Mouse (Mus musculus) C2C12 (cell line): Measurements from ENCODE around the gene Trem2.

ENCODE experiments used
- CTCF ChIP-seq: IDR thresholded peaks from one replicate; pipeline ENCODE4 v1.5.1; 2011; ENCODE audit not compliant: control insufficient read depth, insufficient read depth, insufficient read length
- MYOD1 ChIP-seq: IDR thresholded peaks from one replicate; pipeline ENCODE4 v1.6.1; 2011; ENCODE audit warnings: low read depth; ENCODE audit not compliant: control insufficient read depth, insufficient read length
- MYOG ChIP-seq: IDR thresholded peaks from one replicate; pipeline ENCODE4 v1.6.1; 2011; ENCODE audit not compliant: control insufficient read depth, insufficient read length; ENCODE audit errors: extremely low read depth
- USF1 ChIP-seq: IDR thresholded peaks from one replicate; pipeline ENCODE4 v1.6.1; 2011; ENCODE audit warnings: low read depth, mild to moderate bottlenecking, control low read depth, moderate library complexity

DNA sequence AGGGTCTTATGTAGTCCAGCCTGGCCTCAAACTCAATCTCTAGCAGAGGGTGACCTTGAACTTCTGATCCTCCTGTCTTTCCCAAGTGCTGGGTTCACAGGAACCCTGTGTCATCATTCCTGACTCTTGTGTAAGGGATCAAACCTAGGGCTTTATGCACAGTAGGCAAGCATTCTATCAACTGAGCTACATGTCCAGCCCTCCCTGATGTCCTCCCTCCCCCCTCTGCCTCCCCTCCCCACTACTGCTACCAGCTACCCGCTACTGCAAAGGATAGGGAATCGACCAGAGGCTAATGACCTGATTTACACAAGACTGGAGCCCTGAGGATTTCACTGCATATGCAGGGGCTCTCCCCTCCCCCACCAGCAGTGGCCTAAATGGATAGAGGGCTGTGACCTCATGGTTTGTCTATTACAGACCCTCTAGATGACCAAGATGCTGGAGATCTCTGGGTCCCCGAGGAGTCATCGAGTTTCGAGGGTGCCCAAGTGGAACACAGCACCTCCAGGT is 4.5 kb downstream of the Trem2 start:
- TF ChIP-seq USF1 (no peak), CTCF (no peak), MYOD1 (no peak), MYOG (no peak)
